Mouse (Mus musculus): ENCODE measurements around the gene Lurap1l.

- TF ChIP-seq CTCF (IDR thresholded peaks at IDR 0.05; ENCODE audit: low read depth) (no peak), EP300 (IDR thresholded peaks at IDR 0.05; ENCODE audit: low read depth) (no peak)
Observed at GRCm38 (mm10) chr4:80950280-80950781, 39.9 kb downstream of the Lurap1l start.

All from liver, postnatal 0 days (tissue).